Mouse (Mus musculus) cerebellum, postnatal 10 days (tissue): ENCODE measurements around the gene Tmbim6.
A peak's percentile ranks its signal among the peaks of the same experiment; 100 is the strongest.

ENCODE experiments used
- DNase-seq, 2 experiments: peaks; one replicate each; pipeline ENCODE4 v3.0.0; 2021; ENCODE audit warnings: mixed read lengths in 2 of 2

The Tmbim6 gene

GRCm38 (mm10) chr15:99392486-99393385 is at the start of gene Tmbim6:
Tmbim6 (plus strand) TSS chr15:99392882.
- DNase-seq: peak; percentile 99 to 100

DNA sequence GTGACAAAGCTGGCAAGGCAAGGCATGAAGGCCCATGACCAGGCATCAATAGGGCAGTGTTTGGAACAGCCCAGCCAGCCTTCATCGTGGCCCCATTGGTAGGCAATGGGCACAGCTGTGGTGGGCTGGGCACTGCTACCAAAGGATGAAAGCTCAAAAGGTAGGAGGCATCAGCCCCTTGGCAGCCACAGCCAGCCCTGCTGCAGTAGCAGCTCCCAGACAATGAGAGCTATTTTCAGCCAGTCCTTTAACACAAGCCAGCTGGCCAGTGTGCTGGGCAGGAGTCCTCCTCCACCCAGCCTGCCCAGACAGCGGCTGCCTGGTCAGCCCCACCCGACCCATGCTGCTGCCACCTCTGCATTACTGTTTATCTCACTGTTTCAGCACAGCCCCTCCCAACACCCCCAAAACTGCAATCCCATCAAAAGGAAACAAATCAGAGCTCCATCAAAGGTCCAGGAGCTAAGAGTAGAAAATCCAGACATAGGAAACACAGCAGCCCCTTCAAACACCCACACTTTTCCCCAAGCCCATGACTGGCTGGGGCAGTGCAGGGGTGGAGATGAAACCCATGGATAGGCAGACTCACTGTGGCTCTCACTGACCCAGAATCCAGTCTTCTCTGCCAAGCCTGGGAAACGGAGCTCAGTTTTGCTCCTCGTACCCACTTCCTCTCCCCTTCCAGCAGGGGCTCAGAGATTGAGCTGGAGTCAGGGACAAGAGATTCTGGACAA is 49.1 kb upstream of the Tmbim6 start:
- peak; percentile 60 to 67 for DNase-seq

GRCm38 (mm10) chr15:99344148-99344870 is 48.4 kb upstream of the Tmbim6 start:
- peak in 1 of 2 experiments; percentile 17 for DNase-seq

- DNase-seq: no peak
Observed at GRCm38 (mm10) chr15:99344961-99345360, 47.7 kb upstream of the Tmbim6 start.

GRCm38 (mm10) chr15:99351610-99352009 is 41.1 kb upstream of the Tmbim6 start:
- DNase-seq: no peak

DNA sequence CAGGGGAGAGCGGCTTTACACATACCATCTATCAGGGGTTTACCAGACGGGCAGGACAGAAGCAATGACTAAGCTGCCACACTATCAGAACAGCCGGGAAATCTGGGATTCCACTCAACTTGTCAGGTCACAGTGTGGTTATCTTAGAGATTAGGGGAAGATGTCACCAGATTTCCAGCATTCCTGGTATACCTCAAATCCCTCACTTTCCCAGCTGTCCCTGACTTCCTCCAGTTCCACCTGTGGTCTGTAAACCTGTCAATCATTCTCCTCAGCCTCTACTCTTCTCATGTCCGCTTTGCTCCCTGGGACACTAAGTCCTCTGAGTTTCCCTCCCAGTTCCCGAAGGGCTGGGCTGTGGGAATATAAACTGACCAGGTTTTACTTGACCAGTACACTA is 40.4 kb upstream of the Tmbim6 start:
- no peak for DNase-seq

DNA sequence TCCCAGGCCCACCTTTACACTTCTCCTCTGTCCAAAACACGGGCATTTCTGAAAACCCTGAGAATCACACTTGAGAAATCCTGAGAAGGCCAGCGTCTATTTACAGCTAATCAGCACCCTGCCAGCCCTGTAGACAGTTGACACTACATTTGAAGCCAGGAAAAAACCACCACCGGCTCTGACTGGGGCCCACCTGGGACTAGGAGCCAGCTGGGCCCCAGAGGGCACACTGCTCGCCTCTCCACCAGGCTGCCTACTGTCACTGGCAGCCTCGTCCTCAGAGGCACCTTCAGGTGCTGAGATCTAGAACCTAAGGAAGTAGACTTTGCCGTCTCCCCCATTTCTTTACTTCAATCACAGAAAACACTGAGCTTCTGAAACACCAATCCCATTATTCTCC is 37.0 kb upstream of the Tmbim6 start:
- no peak for DNase-seq

- DNase-seq: no peak
Observed at GRCm38 (mm10) chr15:99356462-99356861, 36.2 kb upstream of the Tmbim6 start.

GRCm38 (mm10) chr15:99358952-99359351 is 33.7 kb upstream of the Tmbim6 start:
- no peak for DNase-seq

DNA sequence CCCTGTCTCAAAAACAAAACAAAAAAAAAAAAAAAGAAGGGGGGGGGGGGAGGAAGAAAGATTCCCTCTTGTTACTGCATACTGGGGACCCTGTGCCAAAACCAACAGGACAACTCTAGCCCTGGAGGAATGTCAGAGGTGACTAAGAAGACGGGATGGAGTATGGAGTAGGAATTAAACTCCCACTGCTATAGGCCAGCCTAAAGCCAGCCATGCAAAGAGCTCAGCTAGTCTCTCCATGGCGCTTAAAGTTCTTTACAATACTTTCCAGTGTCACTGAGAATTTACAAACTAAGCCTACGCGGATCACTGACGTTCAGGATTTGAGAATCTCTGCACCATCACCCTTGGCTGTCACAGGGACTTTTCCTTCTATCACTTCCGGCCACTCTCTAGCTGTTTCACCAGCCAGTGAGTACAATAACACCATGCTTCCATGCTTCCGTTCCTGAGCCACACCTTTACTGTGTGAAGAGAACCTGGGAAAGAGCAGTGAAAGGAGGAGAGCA is 28.6 kb upstream of the Tmbim6 start:
- no peak for DNase-seq

GRCm38 (mm10) chr15:99364921-99365320 is 27.8 kb upstream of the Tmbim6 start:
- DNase-seq: no peak

- DNase-seq: no peak
Observed at GRCm38 (mm10) chr15:99368583-99369266, 24.0 kb upstream of the Tmbim6 start.

GRCm38 (mm10) chr15:99369391-99370171 is 23.1 kb upstream of the Tmbim6 start:
- no peak for DNase-seq

DNA sequence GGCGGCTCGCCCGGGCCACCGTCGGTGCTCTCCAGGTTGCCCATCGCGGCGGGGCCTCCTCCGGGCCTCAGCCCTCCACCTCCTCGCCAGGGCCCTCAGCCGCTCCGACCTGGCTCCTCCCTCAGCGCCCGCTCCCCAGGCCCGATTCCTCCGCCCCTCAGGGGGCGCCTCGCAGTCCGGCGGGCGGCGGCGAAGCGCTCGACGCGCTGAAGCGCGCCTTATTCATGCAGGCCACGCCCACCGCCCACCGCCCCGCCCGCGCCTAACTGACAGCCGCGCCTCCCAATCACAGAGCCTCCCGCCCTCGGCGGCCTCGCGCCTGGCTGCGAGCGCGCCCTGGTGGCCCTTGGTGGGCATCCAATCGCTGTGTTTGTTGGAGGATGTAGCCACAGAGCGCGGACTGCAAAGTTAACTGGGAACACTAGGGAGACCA is 22.4 kb upstream of the Tmbim6 start, which contains the start of gene Fmnl3:
Gene Fmnl3, minus strand, starts transcription at position 224 of the 433 bp plus-strand sequence.
- peak; percentile 99 to 100 for DNase-seq

GRCm38 (mm10) chr15:99371526-99372340 is 20.9 kb upstream of the Tmbim6 start:
- peak; percentile 26 to 35 for DNase-seq

GRCm38 (mm10) chr15:99372761-99373160 is 19.9 kb upstream of the Tmbim6 start:
- DNase-seq: no peak

- DNase-seq: no peak
Observed at GRCm38 (mm10) chr15:99375036-99375435, 17.6 kb upstream of the Tmbim6 start.

DNA sequence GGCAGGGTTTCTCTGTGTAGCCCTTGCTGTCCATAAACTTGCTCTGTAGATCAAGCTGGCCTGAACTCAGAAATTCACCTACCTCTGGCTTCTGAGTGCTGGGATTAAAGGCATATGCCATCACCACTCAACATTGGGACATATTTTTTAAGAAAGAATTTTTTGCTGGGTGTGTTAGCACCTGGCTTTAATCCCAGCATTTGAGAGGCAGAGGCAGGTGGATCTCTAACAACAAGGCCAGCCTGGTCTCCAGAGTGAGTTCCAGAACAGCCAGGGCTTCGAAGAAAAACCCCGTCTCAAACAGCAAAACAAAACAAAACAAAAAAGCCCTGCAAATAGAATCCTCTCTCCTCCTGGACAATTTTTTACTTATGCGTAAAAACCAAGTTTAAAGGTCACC is 17.1 kb upstream of the Tmbim6 start:
- DNase-seq: no peak

DNA sequence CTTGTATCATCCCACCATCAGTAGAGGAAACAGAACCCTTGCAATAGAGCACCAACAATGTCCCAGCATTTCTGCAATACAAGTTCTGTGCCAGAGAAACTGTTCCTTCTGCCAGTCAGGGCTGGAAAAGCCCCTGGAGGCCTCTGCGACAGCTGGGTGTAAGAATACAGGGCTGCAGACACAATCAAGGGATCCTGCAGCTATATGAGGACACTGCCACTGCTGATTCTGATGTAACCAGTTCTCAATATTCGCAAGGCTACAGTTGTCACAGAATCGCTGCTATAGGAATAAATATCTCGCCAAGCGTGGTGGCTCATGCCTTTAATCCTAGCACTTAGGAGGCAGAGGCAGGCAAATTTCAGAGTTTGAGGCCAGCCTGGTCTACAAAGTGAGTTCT is 16.4 kb upstream of the Tmbim6 start:
- DNase-seq: no peak

DNA sequence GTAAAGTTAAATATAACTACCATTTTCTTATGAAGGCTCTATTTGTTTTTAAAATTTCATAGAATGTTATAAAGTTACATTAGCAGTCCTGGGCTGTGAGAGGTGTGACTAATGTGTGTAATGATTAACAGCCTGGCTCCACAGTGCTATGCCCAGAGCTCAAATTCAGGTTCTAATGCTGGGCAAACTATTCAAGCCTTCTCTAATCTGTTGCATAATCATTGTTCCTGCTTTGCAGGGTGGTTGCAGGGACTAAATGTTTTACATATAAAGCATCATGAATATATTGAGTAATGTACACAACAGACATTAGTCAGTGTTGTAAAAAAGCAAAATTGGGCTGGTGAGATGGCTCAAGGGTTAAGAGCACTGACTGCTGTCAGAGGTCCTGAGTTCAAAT is 9.8 kb upstream of the Tmbim6 start:
- DNase-seq: no peak

GRCm38 (mm10) chr15:99384071-99384470 is 8.6 kb upstream of the Tmbim6 start:
- no peak for DNase-seq
